Mouse (Mus musculus) myocyte (in vitro differentiated cells): ENCODE measurements around the gene Traf3ip1. TPM values are rescaled to one million over a fixed set of nuclear protein-coding genes. Genes with fewer than 3 reads are reported as not detected.

Experiments used
- H3K27me3 ChIP-seq: one replicate; pipeline ENCODE4 v1.6.1; 2011; ENCODE audit not compliant: control insufficient read depth, insufficient read depth, insufficient read length
- H3K36me3 ChIP-seq: one replicate; pipeline ENCODE4 v1.6.1; 2011; ENCODE audit not compliant: control insufficient read depth, insufficient read depth
- H3K4me2 ChIP-seq: one replicate; pipeline ENCODE4 v1.6.1; 2011; ENCODE audit warnings: low read depth, control low read depth
- H3K4me3 ChIP-seq: one replicate; pipeline ENCODE4 v1.5.1; 2011; ENCODE audit warnings: mild to moderate bottlenecking, control low read depth, moderate library complexity
- H3K79me2 ChIP-seq: one replicate; pipeline ENCODE4 v1.6.1; 2011; ENCODE audit not compliant: control insufficient read depth, insufficient read depth
- H3ac ChIP-seq: one replicate; pipeline ENCODE4 v1.6.1; 2011; ENCODE audit not compliant: control insufficient read depth, insufficient read length
- CEBPB ChIP-seq: IDR thresholded peaks from 2 replicates; pipeline ENCODE4 v1.6.1; 2011; ENCODE audit warnings: mild to moderate bottlenecking, moderate library complexity; ENCODE audit not compliant: poor library complexity, insufficient read depth, severe bottlenecking
- E2F4 ChIP-seq: IDR thresholded peaks from one replicate; pipeline ENCODE4 v1.6.1; 2011; ENCODE audit warnings: mild to moderate bottlenecking, control low read depth, moderate library complexity; ENCODE audit not compliant: insufficient read depth
- MAX ChIP-seq: IDR thresholded peaks from one replicate; pipeline ENCODE4 v1.6.1; 2011; ENCODE audit warnings: low read depth, mild to moderate bottlenecking, control low read depth
- MYOD1 ChIP-seq, 3 experiments: IDR thresholded peaks; one replicate each; pipeline ENCODE4 v1.6.1; 2011; ENCODE audit warnings: control low read depth in 2 of 3, low read depth in 2 of 3, mild to moderate bottlenecking in 2 of 3, moderate library complexity in 1 of 3; ENCODE audit not compliant: insufficient read length in 2 of 3, control insufficient read depth in 1 of 3
- MYOG ChIP-seq, 3 experiments: IDR thresholded peaks; one replicate each; pipeline ENCODE4 v1.6.1; 2011; ENCODE audit warnings: control low read depth in 2 of 3, low read depth in 2 of 3, mild to moderate bottlenecking in 2 of 3; ENCODE audit not compliant: insufficient read length in 2 of 3, control insufficient read depth in 1 of 3, insufficient read depth in 1 of 3
- POLR2A ChIP-seq: IDR thresholded peaks from one replicate; pipeline ENCODE4 v1.6.1; 2011; ENCODE audit warnings: low read depth, mild to moderate bottlenecking, control low read depth, moderate library complexity; ENCODE audit not compliant: insufficient read length
- POLR2AphosphoS2 ChIP-seq: IDR thresholded peaks from one replicate; pipeline ENCODE4 v1.6.1; 2011; ENCODE audit warnings: low read depth, control low read depth; ENCODE audit not compliant: insufficient read length
- REST ChIP-seq: IDR thresholded peaks from one replicate; pipeline ENCODE4 v1.6.1; 2011; ENCODE audit warnings: mild to moderate bottlenecking, control low read depth, moderate library complexity; ENCODE audit not compliant: insufficient read depth, insufficient read length
- SRF ChIP-seq: IDR thresholded peaks from one replicate; pipeline ENCODE4 v1.6.1; 2011; ENCODE audit warnings: low read depth; ENCODE audit not compliant: control insufficient read depth, insufficient read length
- TCF12 ChIP-seq: IDR thresholded peaks from one replicate; pipeline ENCODE4 v1.6.1; 2011; ENCODE audit warnings: mild to moderate bottlenecking, control low read depth; ENCODE audit not compliant: poor library complexity, insufficient read depth, severe bottlenecking
- TCF3 ChIP-seq: IDR thresholded peaks from one replicate; pipeline ENCODE4 v1.6.1; 2011; ENCODE audit warnings: low read depth, control low read depth; ENCODE audit not compliant: insufficient read length
- USF1 ChIP-seq: IDR thresholded peaks from one replicate; pipeline ENCODE4 v1.6.1; 2011; ENCODE audit warnings: low read depth, mild to moderate bottlenecking, control low read depth, moderate library complexity
- polyA plus RNA-seq: library from polyadenylated mRNA; unstranded; fragments of >200 nt; fragmentation: generic; extraction: Trizol; gene quantifications from one replicate; pipeline ENCODE4 v1.2.1, GENCODE M21; 2012; ENCODE audit warnings: missing spikeins

Traf3ip1 gene
- polyA plus RNA-seq, 1 experiment = 4.5 TPM

- TF ChIP-seq POLR2AphosphoS2 (no peak), TCF3 (no peak), MYOG (IDR thresholded peaks at IDR 0.05; ENCODE audit: control insufficient read depth in 1 of 3, insufficient read depth in 1 of 3, insufficient read length in 2 of 3, low read depth in 2 of 3) (no peak), SRF (no peak), CEBPB (no peak), E2F4 (no peak), TCF12 (no peak), REST (no peak), MYOD1 (IDR thresholded peaks at IDR 0.05; ENCODE audit: control insufficient read depth in 1 of 3, insufficient read length in 2 of 3, low read depth in 2 of 3) (no peak), POLR2A (no peak)
- H3ac ChIP-seq = no peak overlapping the region
- no peaks in the 10 kb centered on the region for H3K27me3 ChIP-seq
- H3K79me2 ChIP-seq = peaks cover 34% of the 10 kb centered on the region
- no peaks in the 10 kb centered on the region for H3K36me3 ChIP-seq
- H3K4me3 ChIP-seq = no peak overlapping the region
- H3K4me2 ChIP-seq = no peak overlapping the region
Measured at GRCm38 (mm10) chr1:91454927-91455326, 39.5 kb upstream of the Traf3ip1 start.

- no peaks in the 10 kb centered on the region for H3K36me3 ChIP-seq
- no peak overlapping the region for H3K4me3 ChIP-seq
- H3K27me3 ChIP-seq = no peaks in the 10 kb centered on the region
- H3K79me2 ChIP-seq = peaks cover 34% of the 10 kb centered on the region
- no peak for TF ChIP-seq MYOD1 (IDR thresholded peaks at IDR 0.05; ENCODE audit: control insufficient read depth in 1 of 3, insufficient read length in 2 of 3, low read depth in 2 of 3)
- no peak for TF ChIP-seq POLR2AphosphoS2
- no peak for TF ChIP-seq POLR2A
- no peak for TF ChIP-seq TCF3
- TF ChIP-seq MAX = no peak
- no peak for TF ChIP-seq CEBPB
- no peak for TF ChIP-seq REST
- H3ac ChIP-seq = no peak overlapping the region
- H3K4me2 ChIP-seq = peak overlapping the region; percentile 93
Measured at GRCm38 (mm10) chr1:91455661-91456161, 38.7 kb upstream of the Traf3ip1 start.

GRCm38 (mm10) chr1:91456301-91456801 lies 38.1 kb upstream of the Traf3ip1 start:
- no peak overlapping the region for H3ac ChIP-seq
- no peaks in the 10 kb centered on the region for H3K27me3 ChIP-seq
- peak overlapping the region; percentile 93 for H3K4me2 ChIP-seq
- no peak for TF ChIP-seq MAX
- TF ChIP-seq TCF3 = no peak
- no peak for TF ChIP-seq MYOD1 (IDR thresholded peaks at IDR 0.05; ENCODE audit: control insufficient read depth in 1 of 3, insufficient read length in 2 of 3, low read depth in 2 of 3)
- TF ChIP-seq CEBPB = peak; percentile 85
- no peak for TF ChIP-seq TCF12
- H3K4me3 ChIP-seq = no peak overlapping the region
- no peaks in the 10 kb centered on the region for H3K36me3 ChIP-seq
- peaks cover 34% of the 10 kb centered on the region for H3K79me2 ChIP-seq

- no peaks in the 10 kb centered on the region for H3K36me3 ChIP-seq
- H3K4me3 ChIP-seq = no peak overlapping the region
- no peak for TF ChIP-seq MYOG (IDR thresholded peaks at IDR 0.05; ENCODE audit: control insufficient read depth in 1 of 3, insufficient read depth in 1 of 3, insufficient read length in 2 of 3, low read depth in 2 of 3)
- no peak for TF ChIP-seq MAX
- no peak for TF ChIP-seq CEBPB
- TF ChIP-seq TCF12 = no peak
- no peak for TF ChIP-seq SRF
- no peak for TF ChIP-seq USF1
- no peak for TF ChIP-seq POLR2A
- no peak for TF ChIP-seq MYOD1 (IDR thresholded peaks at IDR 0.05; ENCODE audit: control insufficient read depth in 1 of 3, insufficient read length in 2 of 3, low read depth in 2 of 3)
- no peak for TF ChIP-seq E2F4
- no peak for TF ChIP-seq REST
- H3ac ChIP-seq = no peak overlapping the region
- H3K79me2 ChIP-seq = peaks cover 34% of the 10 kb centered on the region
- H3K27me3 ChIP-seq = no peaks in the 10 kb centered on the region
- peak overlapping the region; percentile 93 for H3K4me2 ChIP-seq
Measured at GRCm38 (mm10) chr1:91457116-91457515, 37.3 kb upstream of the Traf3ip1 start.

GRCm38 (mm10) chr1:91457698-91458097 lies 36.7 kb upstream of the Traf3ip1 start:
- Histone ChIP-seq H3K4me2 (peak overlapping the region; percentile 93), H3K79me2 (peaks cover 34% of the 10 kb centered on the region), H3K36me3 (no peaks in the 10 kb centered on the region), H3K27me3 (no peaks in the 10 kb centered on the region), H3ac (no peak overlapping the region), H3K4me3 (peak overlapping the region; percentile 40)
- TF ChIP-seq MYOD1 (IDR thresholded peaks at IDR 0.05; ENCODE audit: control insufficient read depth in 1 of 3, insufficient read length in 2 of 3, low read depth in 2 of 3) = peak in 1 of 3 experiments; percentile 27
- no peak for TF ChIP-seq USF1
- TF ChIP-seq CEBPB = no peak
- no peak for TF ChIP-seq POLR2A
